ENCODE assay signal across 8 mouse cellular contexts in the genomic region with DNA sequence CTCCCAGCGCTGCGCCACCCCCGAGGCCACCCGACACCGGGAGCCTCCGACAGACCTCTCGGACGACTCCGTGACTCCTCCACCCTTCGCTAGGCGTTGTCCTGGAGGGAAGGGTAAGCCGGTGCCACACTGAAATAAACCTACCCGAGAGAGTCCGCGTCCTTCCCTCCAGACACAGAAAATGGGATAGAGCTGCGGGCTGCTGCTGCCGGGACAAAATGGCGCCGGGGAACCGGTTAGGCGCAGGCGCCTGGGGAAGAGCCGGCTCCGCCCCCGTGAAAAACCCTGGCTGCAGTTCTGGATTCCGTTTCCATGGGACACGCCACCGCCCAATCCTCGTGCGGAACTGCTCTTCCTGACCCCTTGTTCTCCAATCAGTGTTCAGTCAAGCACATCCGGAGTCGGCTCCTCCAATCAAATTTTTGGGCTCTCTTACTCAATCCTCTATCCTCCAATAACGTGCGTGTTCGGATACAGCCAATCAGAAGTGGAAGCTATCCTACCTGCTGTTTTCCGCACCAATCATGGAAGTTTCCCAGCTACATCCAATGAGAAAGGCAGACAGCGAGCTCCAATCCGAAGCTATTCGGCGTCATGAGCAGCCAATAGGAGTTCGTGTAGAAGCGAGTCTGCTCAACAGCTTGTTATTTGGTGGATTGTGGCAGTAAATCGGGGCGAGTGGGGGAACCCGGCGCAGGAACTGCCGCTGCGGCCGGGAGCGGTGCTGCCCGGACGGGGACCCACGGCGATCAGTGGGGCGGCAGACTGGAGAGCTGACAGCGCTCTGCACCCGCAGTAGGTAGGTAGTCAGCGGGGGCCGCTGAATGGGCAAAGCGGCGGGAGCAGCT. TPM values are rescaled to one million over a fixed set of nuclear protein-coding genes. Genes with fewer than 3 reads are reported as not detected.
A peak's percentile ranks its signal among the peaks of the same experiment; 100 is the strongest.
DNase-seq lines count a peak whose midpoint lies in the region; ATAC-seq lines count a peak whose summit lies in the region.

A gene (plus strand): TSS at position 628 of the 848 bp plus-strand sequence.

- peak within 1 kb of the TSS; percentile 98 for H3K27ac ChIP-seq in brown adipose tissue, adult 24 weeks (replicated peaks; ENCODE audit: low read depth, low read length)
- H3K27ac ChIP-seq in heart, embryonic 13.5 days (replicated peaks): peak within 1 kb of the TSS; percentile 99
- peak within 1 kb of the TSS; percentile 98 for H3K27ac ChIP-seq in liver, embryonic 12.5 days
- peak within 1 kb of the TSS; percentile 99 for H3K27ac ChIP-seq in stomach, embryonic 15.5 days

- ATAC-seq in heart, embryonic 13.5 days (ENCODE audit: extremely low read depth, insufficient number of reproducible peaks, low FRiP score, low TSS enrichment): peak; percentile 97
- peak; percentile 96 for ATAC-seq in liver, embryonic 12.5 days
- peak; percentile 99 for ATAC-seq in stomach, embryonic 15.5 days (ENCODE audit: insufficient read depth, low FRiP score, low read depth)

- peak; percentile 98 for DNase-seq in CD4-positive, CD25-positive, alpha-beta regulatory T cell, adult 2 months (ENCODE audit: low read depth, low spot score)
- DNase-seq in fat pad, adult 2 months (ENCODE audit: extremely low read depth, low read depth, low spot score): peak; percentile 100
- peak; percentile 97 for DNase-seq in kidney, postnatal 10 days
- peak; percentile 98 to 99 for DNase-seq in natural killer cell, adult 2 months (ENCODE audit: low spot score in 2 of 2)

- peak within 1 kb of the TSS; percentile 96 for H3K9ac ChIP-seq in heart, embryonic 13.5 days
- H3K9ac ChIP-seq in liver, embryonic 12.5 days: peak within 1 kb of the TSS; percentile 97
- H3K9ac ChIP-seq in stomach, embryonic 15.5 days: peak within 1 kb of the TSS; percentile 94

- H3K27me3 ChIP-seq in heart, embryonic 13.5 days (replicated peaks): no peaks in the 10 kb centered on the region
- no peaks in the 10 kb centered on the region for H3K27me3 ChIP-seq in liver, embryonic 12.5 days (replicated peaks)
- H3K27me3 ChIP-seq in stomach, embryonic 15.5 days (replicated peaks): no peaks in the 10 kb centered on the region

- peak within 1 kb of the TSS; percentile 83 for H3K4me2 ChIP-seq in heart, embryonic 13.5 days
- H3K4me2 ChIP-seq in liver, embryonic 12.5 days: peak within 1 kb of the TSS; percentile 88
- peak within 1 kb of the TSS; percentile 70 for H3K4me2 ChIP-seq in stomach, embryonic 15.5 days

- H3K4me1 ChIP-seq in brown adipose tissue, adult 24 weeks (ENCODE audit: control insufficient read depth, insufficient read depth, insufficient read length, low read length): peaks cover 8% of the 10 kb centered on the region
- peaks cover 40% of the 10 kb centered on the region for H3K4me1 ChIP-seq in heart, embryonic 13.5 days
- peaks cover 30% of the 10 kb centered on the region for H3K4me1 ChIP-seq in liver, embryonic 12.5 days
- H3K4me1 ChIP-seq in stomach, embryonic 15.5 days: peaks cover 8% of the 10 kb centered on the region; the same call in 1 of the 2 replicates

- peaks cover 31% of the 10 kb centered on the region for H3K36me3 ChIP-seq in heart, embryonic 13.5 days
- H3K36me3 ChIP-seq in liver, embryonic 12.5 days: peaks cover 37% of the 10 kb centered on the region
- H3K36me3 ChIP-seq in stomach, embryonic 15.5 days: peaks cover 10% of the 10 kb centered on the region; the same call in 1 of the 2 replicates

- WGBS in heart, embryonic 13.5 days: under 1% methylated on average over 61 of the region's 61 CpGs
- 1% methylated on average over 61 of the region's 61 CpGs for WGBS in liver, embryonic 12.5 days (ENCODE audit: insufficient replicate concordance)
- whole genome bisulfite sequencing in stomach, embryonic 15.5 days: under 1% methylated on average over 61 of the region's 61 CpGs

- peak within 1 kb of the TSS; percentile 90 for H3K4me3 ChIP-seq in brown adipose tissue, adult 24 weeks (ENCODE audit: insufficient read depth, low read depth, low read length)
- peak within 1 kb of the TSS; percentile 98 for H3K4me3 ChIP-seq in heart, embryonic 13.5 days
- peak within 1 kb of the TSS; percentile 94 for H3K4me3 ChIP-seq in liver, embryonic 12.5 days
- H3K4me3 ChIP-seq in stomach, embryonic 15.5 days (replicated peaks): peak within 1 kb of the TSS; percentile 100

- no peaks in the 10 kb centered on the region for H3K9me3 ChIP-seq in heart, embryonic 13.5 days
- no peaks in the 10 kb centered on the region for H3K9me3 ChIP-seq in liver, embryonic 12.5 days (replicated peaks)
- no peaks in the 10 kb centered on the region for H3K9me3 ChIP-seq in stomach, embryonic 15.5 days

RNA-seq across cellular contexts. Expression of the gene that starts here (rescaled TPM):
- polyA plus RNA-seq in brown adipose tissue, adult 24 weeks (2012; ENCODE audit: insufficient read depth, insufficient read length, missing spikeins): 6.8 and 12.1 TPM in 2 replicates
- 24.3 and 24.8 TPM in 2 replicates for polyA plus RNA-seq in heart, embryonic 13.5 days (2015; fragmentation: Nextera tagmentation; extraction: Ambion mirVana)
- 23.4 and 24.1 TPM in 2 replicates for polyA plus RNA-seq in liver, embryonic 12.5 days (2016; fragmentation: Nextera tagmentation; extraction: Ambion mirVana)
- 37.1 and 37.8 TPM in 2 replicates for polyA plus RNA-seq in stomach, embryonic 15.5 days (2015; fragmentation: Nextera tagmentation; extraction: Ambion mirVana)

Comparison
In these comparisons a context has a peak if more than half of its experiments do, and no peak if none do; other contexts are left out.
1. Peak in every context shown above with its lines: DNase-seq, ATAC-seq, H3K4me3 ChIP-seq and H3K27ac ChIP-seq.